Mouse (Mus musculus): ENCODE measurements around the gene Hs3st3b1.
A peak's percentile ranks its signal among the peaks of the same experiment; 100 is the strongest.

The Hs3st3b1 gene

DNA sequence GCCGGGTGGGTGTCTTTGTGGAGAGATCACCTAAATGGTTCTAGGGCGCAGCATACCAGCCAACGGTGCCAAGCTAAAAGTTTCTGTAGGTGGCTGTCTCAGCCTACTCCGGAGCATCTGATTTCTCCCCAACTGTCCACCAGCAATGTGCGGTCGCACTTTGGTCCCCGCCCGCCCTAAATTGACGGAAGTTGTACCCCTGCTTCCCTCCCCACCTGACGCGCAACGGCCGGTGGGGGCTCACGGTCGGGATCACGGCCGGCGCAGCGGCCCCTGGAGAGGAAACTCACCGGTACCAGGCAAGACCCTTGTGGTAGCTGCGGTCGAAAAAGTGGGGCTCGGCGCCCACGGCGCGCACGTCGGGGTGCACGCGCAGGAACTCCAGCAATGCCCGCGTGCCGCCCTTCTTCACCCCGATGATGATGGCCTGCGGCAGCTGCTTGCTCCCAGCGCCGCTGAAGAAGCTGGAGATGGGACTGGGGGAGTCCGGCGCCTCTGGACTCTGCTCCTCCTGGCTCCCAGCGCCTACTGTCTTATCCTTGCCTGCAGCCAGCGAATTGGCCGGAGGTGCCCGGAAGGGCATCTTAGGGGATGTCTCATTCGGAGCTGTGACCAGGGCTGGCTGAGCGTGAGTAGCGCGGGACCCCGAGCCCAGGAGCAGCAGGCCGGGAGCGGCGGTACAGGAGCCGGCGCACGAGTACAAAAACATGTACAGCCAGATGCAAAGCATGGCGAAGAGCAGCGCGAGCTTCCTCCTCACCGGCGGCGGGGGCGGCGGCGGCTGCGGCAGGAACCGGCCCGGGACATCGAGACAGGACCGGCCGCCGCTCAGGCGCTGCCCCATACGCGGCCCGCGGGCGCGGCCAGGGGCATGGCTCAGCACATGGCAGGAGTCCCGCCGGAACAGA is 792 bp downstream of the Hs3st3b1 start:
- no peak for DNase-seq

DNA sequence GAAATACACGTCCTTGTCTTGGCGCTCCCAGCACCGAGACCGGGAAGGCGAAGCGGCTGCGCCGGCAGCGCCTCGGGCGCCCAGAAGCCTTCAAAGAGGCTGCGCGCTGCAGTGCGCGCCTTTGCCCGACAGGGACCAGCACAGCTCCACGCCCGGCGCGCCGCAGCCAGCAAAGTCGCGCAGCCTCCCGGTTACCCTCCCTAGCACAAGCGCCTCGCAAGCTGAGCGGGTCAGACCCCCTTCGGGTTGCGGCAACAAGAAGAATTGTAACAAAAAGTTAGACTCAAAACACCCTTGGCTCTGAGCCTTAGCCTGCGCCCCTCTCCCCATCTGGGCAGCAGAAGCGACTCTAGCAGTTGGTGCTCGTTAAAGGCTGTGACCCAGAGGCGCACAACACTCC is 1.6 kb downstream of the Hs3st3b1 start:
- peak; percentile 85 for DNase-seq

GRCm38 (mm10) chr11:63919211-63920098 is 2.6 kb downstream of the Hs3st3b1 start:
- no peak for DNase-seq

GRCm38 (mm10) chr11:63918321-63919105 is 3.6 kb downstream of the Hs3st3b1 start:
- DNase-seq = no peak

- DNase-seq = no peak
Observed at GRCm38 (mm10) chr11:63917561-63917960, 4.5 kb downstream of the Hs3st3b1 start.

GRCm38 (mm10) chr11:63914388-63914787 is 7.7 kb downstream of the Hs3st3b1 start:
- DNase-seq = peak; percentile 58

GRCm38 (mm10) chr11:63913936-63914335 is 8.2 kb downstream of the Hs3st3b1 start:
- DNase-seq = no peak

DNA sequence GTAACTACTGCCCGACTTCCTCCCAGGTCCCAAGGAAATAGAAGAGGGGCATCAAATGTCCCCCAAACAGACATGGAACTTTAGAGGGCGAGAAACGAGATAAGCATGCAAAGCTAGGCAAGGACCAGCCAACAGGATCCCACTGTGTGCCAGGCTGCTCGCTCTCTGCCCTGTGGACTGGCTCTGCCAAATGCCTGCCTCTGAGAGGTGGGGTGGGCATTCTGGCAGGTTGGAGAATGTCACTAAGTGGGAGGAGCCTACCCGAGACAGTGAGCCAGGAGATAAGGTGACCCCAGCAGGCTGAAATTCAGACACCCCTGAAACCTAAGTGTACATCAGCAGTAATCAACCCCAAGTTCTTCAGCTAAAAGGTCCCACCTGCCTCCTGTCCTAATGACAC is 11.1 kb downstream of the Hs3st3b1 start:
- DNase-seq = no peak

DNA sequence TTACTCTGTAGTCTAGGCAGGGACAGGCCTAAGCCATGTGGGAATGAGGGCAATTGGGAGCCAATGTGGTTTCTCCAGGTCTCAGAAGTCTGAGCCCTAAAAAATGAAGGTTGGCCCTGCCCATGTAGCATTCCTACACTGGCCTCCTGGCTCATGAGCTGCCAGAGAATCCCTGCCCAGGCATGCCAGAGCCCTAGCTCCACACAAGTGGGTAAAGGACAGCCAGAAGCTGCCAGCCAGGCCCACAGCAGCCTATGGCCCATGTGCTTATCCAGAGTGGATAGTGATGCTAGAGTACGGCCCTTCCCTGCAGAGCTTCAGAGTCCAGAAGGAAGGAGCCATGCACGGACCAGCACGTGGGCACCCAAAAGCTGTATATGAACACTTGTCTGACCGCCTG is 12.1 kb downstream of the Hs3st3b1 start:
- no peak for DNase-seq

DNA sequence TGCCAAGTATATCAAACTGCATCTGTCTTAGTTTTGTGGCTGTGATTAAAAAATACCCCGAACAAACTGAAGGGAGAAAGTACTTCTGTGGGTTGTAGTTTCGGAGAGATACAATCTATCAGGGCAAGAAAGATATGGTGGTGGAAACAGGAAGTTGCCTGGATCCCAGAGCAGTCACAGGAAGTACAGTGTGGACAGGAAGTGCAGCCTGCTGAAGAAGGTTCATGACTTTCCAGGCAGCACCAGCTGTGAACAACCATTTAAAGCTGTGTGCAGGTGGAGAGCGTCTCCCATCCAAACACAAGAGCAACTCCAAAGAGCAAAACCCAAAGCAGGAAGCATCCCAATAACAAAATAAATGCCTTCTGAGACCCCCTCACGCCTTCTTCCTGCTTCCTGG is 13.6 kb downstream of the Hs3st3b1 start:
- no peak for DNase-seq

DNA sequence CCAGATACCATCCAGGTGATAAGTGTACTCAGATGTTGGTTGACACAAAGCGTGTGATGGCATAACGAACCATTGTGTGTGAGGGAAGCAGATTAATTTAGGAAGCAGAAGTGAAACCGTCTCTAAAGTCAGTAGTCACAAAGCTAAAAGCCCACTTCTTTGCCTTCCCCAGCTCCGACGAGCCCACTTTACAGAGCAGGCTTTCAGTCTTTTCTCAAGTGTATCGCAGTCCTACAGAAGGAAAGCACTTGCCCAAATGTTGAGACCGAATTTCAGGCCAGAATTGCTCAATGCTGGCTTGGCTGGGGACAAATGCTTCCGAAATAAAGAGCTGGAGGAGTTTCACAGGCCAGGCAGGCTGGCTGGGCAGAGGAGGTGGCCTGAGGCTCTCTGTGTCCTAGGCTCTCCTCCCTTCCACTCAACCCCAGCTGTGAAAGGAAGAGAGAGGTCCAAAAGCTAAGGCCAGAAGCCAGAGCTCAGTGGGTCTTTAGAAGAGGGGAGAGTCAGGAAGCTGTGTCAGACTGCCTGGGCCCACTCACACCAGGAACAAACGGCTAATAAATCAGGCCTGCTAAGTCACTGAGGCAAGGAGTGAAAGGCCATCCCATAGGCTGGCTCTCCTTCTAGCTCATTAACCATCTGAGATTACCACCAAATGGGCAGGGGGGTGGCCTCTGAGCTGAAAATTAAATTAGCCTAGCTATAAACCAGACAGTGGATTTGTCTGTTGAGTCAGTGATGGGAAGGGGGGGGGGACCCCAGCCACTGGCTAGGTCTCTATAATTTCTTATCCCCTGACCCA is 15.3 kb downstream of the Hs3st3b1 start:
- DNase-seq = no peak

DNA sequence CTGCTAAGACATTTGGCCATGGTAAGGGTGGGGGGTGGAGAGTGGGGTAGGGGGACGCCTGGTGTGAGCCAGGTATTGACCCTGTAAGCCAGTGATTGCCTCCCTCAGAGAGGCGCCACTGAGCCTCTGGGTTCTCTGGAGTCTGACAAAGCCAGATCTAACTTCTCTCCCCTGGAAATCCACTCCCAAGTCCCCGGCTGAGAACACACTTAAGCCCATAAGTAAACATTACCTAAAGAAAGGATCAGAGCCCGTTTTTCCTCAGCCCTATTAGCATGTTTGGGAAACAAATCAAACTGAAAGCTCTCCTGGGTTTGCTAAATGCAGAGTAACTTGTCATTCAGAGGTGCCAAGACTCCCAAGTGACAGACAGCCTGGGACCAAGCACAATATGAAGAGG is 17.3 kb downstream of the Hs3st3b1 start:
- DNase-seq = no peak

GRCm38 (mm10) chr11:63898509-63899168 is 23.5 kb downstream of the Hs3st3b1 start:
- no peak for DNase-seq

- DNase-seq = no peak
Observed at GRCm38 (mm10) chr11:63897856-63898508, 24.1 kb downstream of the Hs3st3b1 start.

GRCm38 (mm10) chr11:63897011-63897410 is 25.1 kb downstream of the Hs3st3b1 start:
- no peak for DNase-seq

DNA sequence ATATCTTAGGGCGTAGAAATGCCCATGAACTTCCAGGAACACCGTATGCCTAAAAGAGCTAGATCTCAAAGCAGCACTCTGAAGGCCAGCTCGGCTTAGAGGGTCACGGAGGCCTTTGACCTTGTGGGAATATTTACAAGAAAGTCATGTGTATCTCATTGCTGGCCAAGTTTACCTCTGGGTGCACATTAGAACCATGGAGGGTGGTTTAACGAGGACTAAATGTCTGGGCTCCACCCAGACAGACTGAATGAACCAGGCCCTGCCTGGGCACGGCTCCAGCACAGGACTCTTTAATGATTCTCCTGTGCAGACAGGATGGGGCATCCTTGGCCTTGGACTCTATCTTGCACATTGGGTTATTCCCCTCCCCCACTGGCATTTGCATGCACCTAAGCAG is 27.9 kb downstream of the Hs3st3b1 start:
- DNase-seq = no peak

DNA sequence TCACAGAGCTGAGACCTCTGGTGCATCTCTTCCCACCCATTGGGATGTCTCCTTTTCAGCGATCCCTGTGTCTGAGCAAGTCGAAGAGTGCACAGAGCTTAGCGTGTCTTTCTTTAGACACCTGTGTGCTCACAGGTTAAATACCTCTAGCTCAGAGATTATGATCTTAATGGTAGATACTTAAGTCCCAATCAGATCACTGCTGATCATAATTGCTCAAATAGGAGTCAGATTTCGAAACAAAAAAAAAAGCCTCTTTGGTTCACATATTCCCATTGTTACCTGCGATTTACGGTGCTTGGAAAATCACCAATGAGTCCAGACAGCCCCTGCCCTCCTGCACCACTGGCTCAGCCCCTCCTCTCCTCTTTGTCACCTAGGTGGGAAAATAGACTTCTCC is 28.5 kb downstream of the Hs3st3b1 start:
- DNase-seq = no peak

GRCm38 (mm10) chr11:63891479-63892020 is 30.5 kb downstream of the Hs3st3b1 start:
- DNase-seq = no peak

GRCm38 (mm10) chr11:63883385-63883784 is 38.7 kb downstream of the Hs3st3b1 start:
- DNase-seq = no peak

GRCm38 (mm10) chr11:63880296-63880695 is 41.8 kb downstream of the Hs3st3b1 start:
- DNase-seq = no peak

GRCm38 (mm10) chr11:63879261-63879660 is 42.8 kb downstream of the Hs3st3b1 start:
- DNase-seq = no peak

Measured in right cerebral cortex, postnatal 4 days (tissue).